Mouse (Mus musculus) spleen, postnatal 36 days (tissue): ENCODE data around the gene Usp18.

ENCODE experiments used
- DNase-seq, 2 experiments: peaks; one replicate each; pipeline ENCODE4 v3.0.0; 2022; ENCODE audit warnings: low spot score in 2 of 2, mixed read lengths in 1 of 2

Gene Usp18

GRCm38 (mm10) chr6:121303466-121304220, 57.9 kb downstream of the Usp18 start:
- DNase-seq = no peak

DNA sequence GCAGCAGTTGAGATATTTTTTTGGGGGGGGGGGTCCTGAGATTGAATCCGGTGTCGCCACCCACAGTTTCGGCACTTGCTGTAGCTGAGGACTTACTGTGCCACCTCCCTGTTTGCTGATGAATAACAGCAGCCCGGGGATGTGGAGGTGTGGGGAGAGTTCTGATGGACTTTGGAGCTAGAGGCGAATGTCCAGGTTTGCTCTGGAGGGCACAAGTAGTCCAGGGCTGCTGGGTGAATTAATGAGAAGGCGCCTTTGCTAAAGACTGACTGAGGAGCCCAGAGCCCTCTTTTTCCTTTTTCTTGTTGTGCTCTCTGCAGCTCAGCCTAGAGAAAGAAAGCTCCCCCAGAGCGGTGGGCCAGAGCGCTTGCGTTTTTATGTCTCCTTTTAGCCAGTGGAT, 58.9 kb downstream of the Usp18 start:
- DNase-seq = no peak

DNA sequence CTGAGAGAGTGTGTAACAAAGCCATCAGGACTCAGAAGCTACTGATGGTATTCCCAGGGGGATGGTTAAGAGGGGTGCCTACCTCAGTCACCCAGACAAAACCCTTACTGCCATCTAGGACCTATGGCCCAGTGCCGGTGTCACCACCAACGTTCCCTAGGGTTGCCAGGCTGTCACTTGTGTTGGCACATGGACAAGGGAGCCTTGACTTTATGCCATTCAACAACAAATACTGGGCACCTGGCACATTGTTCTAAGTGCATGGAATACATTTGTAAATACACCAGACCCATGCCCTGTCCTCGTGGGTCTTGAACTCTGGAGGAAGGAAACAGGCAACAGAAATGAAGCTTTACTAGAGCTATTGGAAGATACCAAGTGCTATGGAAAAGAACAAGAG, 59.9 kb downstream of the Usp18 start:
- no peak for DNase-seq

DNA sequence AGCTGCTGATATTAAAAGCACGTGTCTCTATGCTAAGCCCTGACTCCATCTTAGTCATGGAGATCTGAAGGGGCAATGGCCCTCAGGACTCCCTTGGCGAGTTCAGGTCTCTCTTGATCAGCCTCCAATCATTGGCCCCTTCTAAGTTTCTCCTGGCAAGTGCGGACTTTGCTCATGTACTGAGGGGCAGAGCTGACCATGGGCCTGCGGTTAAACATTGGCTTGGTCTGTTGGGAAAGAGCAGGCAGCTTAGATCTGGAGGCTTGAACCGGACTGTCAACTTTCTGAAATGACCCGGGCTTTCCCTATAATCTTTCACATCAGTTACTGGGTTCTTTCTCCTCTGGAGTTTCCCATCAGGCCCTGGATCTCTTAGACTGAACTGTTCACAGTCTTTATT, 65.3 kb downstream of the Usp18 start:
- no peak for DNase-seq

GRCm38 (mm10) chr6:121319099-121319498, 73.4 kb downstream of the Usp18 start:
- DNase-seq = no peak
